Mouse (Mus musculus): ENCODE results near the gene Tbc1d14.

GRCm38 (mm10) chr5:36461231-36461630 lies 131.8 kb downstream of the Tbc1d14 start:
- TF ChIP-seq CTCF (conservative IDR thresholded peaks at IDR 0.05; ENCODE audit: insufficient read depth, insufficient read length, low read depth, low read length) (no peak), POLR2A (IDR thresholded peaks at IDR 0.05; ENCODE audit: low read depth, low read length) (no peak)
